Mouse (Mus musculus) common myeloid progenitor, adult 5-6 weeks (primary cell): ENCODE measurements at regions not wholly inside any gene's neighbourhood (a gene's known extent, or its start where the extent isn't known, plus 50 kb on each side); places are given as distances from the start of the nearest gene placed in this dataset.
A peak's percentile ranks its signal among the peaks of the same experiment; 100 is the strongest.

Source experiments
- ATAC-seq: replicated peaks from 2 replicates; pipeline ENCODE4 v1.8.0; 2016; ENCODE audit warnings: low read depth, mild to moderate bottlenecking, moderate TSS enrichment, inconsistent platforms; ENCODE audit not compliant: poor library complexity, severe bottlenecking

GRCm38 (mm10) chr16:30842831-30843230, 238.4 kb downstream of the Xxylt1 start:
- no peak for ATAC-seq

GRCm38 (mm10) chr16:30852595-30852994, 228.6 kb downstream of the Xxylt1 start:
- no peak for ATAC-seq

GRCm38 (mm10) chr16:30854716-30855115, 226.5 kb downstream of the Xxylt1 start:
- ATAC-seq, result no peak

GRCm38 (mm10) chr16:30857656-30858055, 223.6 kb downstream of the Xxylt1 start:
- ATAC-seq, result no peak

GRCm38 (mm10) chr16:30869136-30869909, 211.9 kb downstream of the Xxylt1 start:
- ATAC-seq, result no peak

- no peak for ATAC-seq
Measured at GRCm38 (mm10) chr16:30870110-30870509, 211.1 kb downstream of the Xxylt1 start.

- no peak for ATAC-seq
Measured at GRCm38 (mm10) chr16:30870676-30871075, 210.6 kb downstream of the Xxylt1 start.

- no peak for ATAC-seq
Measured at GRCm38 (mm10) chr16:30872147-30872546, 209.1 kb downstream of the Xxylt1 start.

- peak; percentile 81 for ATAC-seq
Measured at GRCm38 (mm10) chr16:30873493-30874211, 207.6 kb downstream of the Xxylt1 start.

GRCm38 (mm10) chr16:30875235-30875829, 205.9 kb downstream of the Xxylt1 start:
- no peak for ATAC-seq

- no peak for ATAC-seq
Measured at GRCm38 (mm10) chr16:30878821-30879220, 202.4 kb downstream of the Xxylt1 start.

- ATAC-seq, result no peak
Measured at GRCm38 (mm10) chr16:30879878-30880277, 201.4 kb downstream of the Xxylt1 start.

GRCm38 (mm10) chr16:30880682-30881081, 200.6 kb downstream of the Xxylt1 start:
- no peak for ATAC-seq

- no peak for ATAC-seq
Measured at GRCm38 (mm10) chr16:30881186-30881585, 200.0 kb downstream of the Xxylt1 start.

GRCm38 (mm10) chr16:30883490-30884188, 197.6 kb downstream of the Xxylt1 start:
- ATAC-seq, result no peak

- no peak for ATAC-seq
Measured at GRCm38 (mm10) chr16:30884189-30884551, 197.1 kb downstream of the Xxylt1 start.

GRCm38 (mm10) chr16:30886982-30887381, 194.2 kb downstream of the Xxylt1 start:
- ATAC-seq, result no peak

- ATAC-seq, result no peak
Measured at GRCm38 (mm10) chr16:30887536-30887935, 193.7 kb downstream of the Xxylt1 start.

GRCm38 (mm10) chr16:30888556-30889323, 192.5 kb downstream of the Xxylt1 start:
- no peak for ATAC-seq

GRCm38 (mm10) chr16:30892606-30893005, 188.6 kb downstream of the Xxylt1 start:
- ATAC-seq, result no peak
